Mouse (Mus musculus): ENCODE measurements at regions not wholly inside any gene's neighbourhood (a gene's known extent, or its start where the extent isn't known, plus 50 kb on each side); places are given as distances from the start of the nearest gene placed in this dataset.
A peak's percentile ranks its signal among the peaks of the same experiment; 100 is the strongest.
"Not testable (repeated sequence)": the region's sequence is repeated elsewhere in the genome, so short reads cannot be mapped to it uniquely, and the experiment has no call there.

GRCm38 (mm10) chr16:19024010-19024532, 147.2 kb downstream of the Hira start:
- no peak for DNase-seq (ENCODE audit: low read depth, low spot score)

- no peak for DNase-seq (ENCODE audit: low read depth, low spot score)
Measured at GRCm38 (mm10) chr16:19025227-19025932, 148.5 kb downstream of the Hira start.

- no peak for DNase-seq (ENCODE audit: low read depth, low spot score)
Measured at GRCm38 (mm10) chr16:19027096-19027495, 150.3 kb downstream of the Hira start.

GRCm38 (mm10) chr16:19032582-19032981, 155.7 kb downstream of the Hira start:
- DNase-seq (ENCODE audit: low read depth, low spot score) = no peak

GRCm38 (mm10) chr16:19035781-19036180, 158.9 kb downstream of the Hira start:
- no peak for DNase-seq (ENCODE audit: low read depth, low spot score)

GRCm38 (mm10) chr16:19037681-19038080, 160.8 kb downstream of the Hira start:
- DNase-seq (ENCODE audit: low read depth, low spot score) = peak; percentile 10

- peak; percentile 25 for DNase-seq (ENCODE audit: low read depth, low spot score)
Measured at GRCm38 (mm10) chr16:19052791-19053190, 176.0 kb downstream of the Hira start.

- no peak for DNase-seq (ENCODE audit: low read depth, low spot score)
Measured at GRCm38 (mm10) chr16:19060343-19060742, 183.5 kb downstream of the Hira start.

- no peak for DNase-seq (ENCODE audit: low read depth, low spot score)
Measured at GRCm38 (mm10) chr16:19061796-19062195, 185.0 kb downstream of the Hira start.

GRCm38 (mm10) chr16:19062557-19063400, 185.9 kb downstream of the Hira start:
- DNase-seq (ENCODE audit: low read depth, low spot score) = no peak

- no peak for DNase-seq (ENCODE audit: low read depth, low spot score)
Measured at GRCm38 (mm10) chr16:19063401-19063762, 186.5 kb downstream of the Hira start.

GRCm38 (mm10) chr16:19064397-19064796, 187.6 kb downstream of the Hira start:
- peak; percentile 13 for DNase-seq (ENCODE audit: low read depth, low spot score)

GRCm38 (mm10) chr16:19065543-19066141, 188.8 kb downstream of the Hira start:
- no peak for DNase-seq (ENCODE audit: low read depth, low spot score)

- DNase-seq (ENCODE audit: low read depth, low spot score) = peak; percentile 10
Measured at GRCm38 (mm10) chr16:19066700-19067310, 190.0 kb downstream of the Hira start.

GRCm38 (mm10) chr16:19083503-19083902, 206.7 kb downstream of the Hira start:
- DNase-seq (ENCODE audit: low read depth, low spot score) = not testable (repeated sequence)

GRCm38 (mm10) chr16:19087914-19088313, 211.1 kb downstream of the Hira start:
- DNase-seq (ENCODE audit: low read depth, low spot score) = no peak
